Mouse (Mus musculus): ENCODE data around the gene Tex30. TPM values are rescaled to one million over a fixed set of nuclear protein-coding genes. Genes with fewer than 3 reads are reported as not detected.

Tex30 gene
- polyA plus RNA-seq, 1 experiment from 2014 or later = 47.6 TPM

DNA sequence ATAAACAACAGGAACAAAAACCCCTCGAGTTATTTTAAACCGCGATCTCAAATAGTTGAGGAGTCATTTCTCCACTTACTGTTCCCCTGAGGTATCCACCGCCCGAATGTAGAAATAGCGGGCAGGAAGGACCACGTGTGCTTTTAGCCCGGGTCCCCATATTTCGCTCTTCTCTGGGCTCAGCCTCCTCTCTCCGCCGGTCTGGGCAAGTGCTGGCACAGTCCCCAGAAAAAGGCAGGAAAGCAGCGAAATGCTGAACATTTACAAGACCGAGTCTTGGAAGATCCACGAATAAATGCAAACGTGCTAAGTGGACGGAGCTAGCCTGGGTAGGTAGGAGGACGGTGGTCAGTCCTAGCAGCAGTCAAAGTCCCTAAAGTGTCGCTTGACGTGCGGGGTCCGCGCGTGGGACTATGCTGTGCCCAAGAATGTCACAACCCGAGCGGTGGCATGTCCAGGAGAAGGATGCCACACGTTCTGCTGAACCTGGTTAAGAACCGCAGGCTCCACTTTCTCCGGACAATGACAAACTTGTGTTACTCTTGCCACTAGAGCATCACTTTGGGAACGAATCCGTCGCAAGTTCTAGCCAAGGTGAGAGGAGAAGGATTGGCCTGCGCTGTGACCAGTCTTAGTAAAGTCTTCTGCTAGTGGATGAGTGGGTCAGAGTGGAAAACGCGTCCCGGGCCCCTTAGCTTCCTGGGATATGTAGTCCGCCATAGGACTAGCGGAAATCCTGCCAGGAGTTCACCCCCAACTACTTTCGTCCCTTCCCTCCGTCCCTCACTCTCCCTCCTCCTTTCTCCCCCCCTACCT, 16.2 kb upstream of the Tex30 start, which contains the start of the genes Kdelc1 and Bivm:
Gene Kdelc1 (minus strand): TSS at position 570 of the 816 bp plus-strand sequence.
Gene Bivm (plus strand): TSS at position 719 of the 816 bp plus-strand sequence.
- peak within 1 kb of the TSS; percentile 62 for H3K4me3 ChIP-seq (ENCODE audit: low read depth, low read length)
- no peaks in the 10 kb centered on the region for H3K27me3 ChIP-seq (ENCODE audit: control insufficient read depth, insufficient read depth, low read length)
- ATAC-seq (ENCODE audit: low FRiP score, low TSS enrichment) (peak; percentile 98), DNase-seq (ENCODE audit: low spot score) (peak; percentile 90)
- peak within 1 kb of the TSS; percentile 94 for H3K27ac ChIP-seq (replicated peaks)
- TF ChIP-seq EP300 (optimal IDR thresholded peaks at IDR 0.05) = no peak
- TF ChIP-seq CTCF (IDR thresholded peaks at IDR 0.05; ENCODE audit: low read depth) = no peak
- H3K4me1 ChIP-seq (replicated peaks; ENCODE audit: control insufficient read depth, insufficient read depth) = peaks cover 3% of the 10 kb centered on the region; the same call in 1 of the 2 replicates
- peaks cover 4% of the 10 kb centered on the region for H3K36me3 ChIP-seq (ENCODE audit: control insufficient read depth, insufficient read depth, low read length)
- no peaks in the 10 kb centered on the region for H3K9me3 ChIP-seq (ENCODE audit: control insufficient read depth, low read length)
- WGBS = 1% methylated on average over 39 of the region's 39 CpGs
- H3K9ac ChIP-seq (ENCODE audit: low read length) = peak within 1 kb of the TSS; percentile 83
- H3K4me2 ChIP-seq (replicated peaks; ENCODE audit: low read depth) = peak within 1 kb of the TSS; percentile 83

DNA sequence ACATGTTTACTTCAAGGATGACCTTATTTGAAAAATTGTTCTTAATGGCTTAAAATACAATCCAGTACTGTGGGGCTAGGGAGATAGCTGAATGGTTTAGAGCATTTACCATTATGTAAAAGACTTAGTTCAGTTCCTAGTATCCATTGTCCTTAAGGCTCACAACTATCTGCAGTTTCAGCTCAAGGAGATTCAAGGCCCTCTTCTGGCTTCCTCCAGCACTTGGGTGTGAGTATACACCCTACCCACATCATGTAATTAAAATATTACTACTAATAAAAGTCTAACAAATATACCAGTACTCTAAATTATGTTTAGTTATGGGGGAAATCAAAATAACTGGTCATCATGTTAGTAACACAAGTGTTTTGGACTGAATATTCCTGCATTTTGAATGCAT, 15.3 kb upstream of the Tex30 start:
- Histone ChIP-seq H3K27me3 (ENCODE audit: control insufficient read depth, insufficient read depth, low read length) (no peaks in the 10 kb centered on the region), H3K36me3 (ENCODE audit: control insufficient read depth, insufficient read depth, low read length) (peaks cover 7% of the 10 kb centered on the region), H3K4me2 (replicated peaks; ENCODE audit: low read depth) (peak overlapping the region; percentile 83; the same call in 1 of the 2 replicates), H3K4me3 (ENCODE audit: low read depth, low read length) (no peak overlapping the region), H3K27ac (replicated peaks) (no peak overlapping the region), H3K9ac (ENCODE audit: low read length) (no peak overlapping the region), H3K9me3 (ENCODE audit: control insufficient read depth, low read length) (no peaks in the 10 kb centered on the region), H3K4me1 (replicated peaks; ENCODE audit: control insufficient read depth, insufficient read depth) (peaks cover 3% of the 10 kb centered on the region; the same call in 1 of the 2 replicates)
- no peak for DNase-seq (ENCODE audit: low spot score)
- TF ChIP-seq EP300 (optimal IDR thresholded peaks at IDR 0.05) (no peak), CTCF (IDR thresholded peaks at IDR 0.05; ENCODE audit: low read depth) (no peak)
- no peak for ATAC-seq (ENCODE audit: low FRiP score, low TSS enrichment)

DNA sequence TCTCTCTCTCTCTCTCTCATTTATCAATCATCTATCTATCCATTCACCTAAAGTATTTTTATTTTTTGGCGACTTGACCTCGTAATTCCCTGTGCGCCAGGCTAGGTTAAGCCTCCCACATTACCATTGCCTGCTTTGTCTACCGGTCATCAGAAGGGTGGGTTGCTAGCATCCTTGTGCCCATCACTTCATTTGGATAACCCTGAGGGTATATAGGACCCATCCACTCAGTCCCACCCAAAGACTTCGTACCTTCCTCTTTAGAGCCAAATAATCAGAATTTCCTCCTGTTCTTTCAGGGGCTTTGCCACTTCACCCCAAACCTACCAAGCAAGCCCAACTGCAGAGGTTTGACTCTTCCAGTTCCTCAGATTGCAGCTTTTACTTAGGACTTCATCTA, 698 bp upstream of the Tex30 start:
- H3K4me2 ChIP-seq (replicated peaks; ENCODE audit: low read depth) = peak overlapping the region; percentile 73
- 7% methylated on average over 5 of the region's 5 CpGs for WGBS
- no peak for TF ChIP-seq CTCF (IDR thresholded peaks at IDR 0.05; ENCODE audit: low read depth)
- no peak for TF ChIP-seq EP300 (optimal IDR thresholded peaks at IDR 0.05)
- no peaks in the 10 kb centered on the region for H3K27me3 ChIP-seq (ENCODE audit: control insufficient read depth, insufficient read depth, low read length)
- 0 out of 2 replicates have a peak, but pooled peaks cover under 1% of the 10 kb centered on the region for H3K36me3 ChIP-seq (ENCODE audit: control insufficient read depth, insufficient read depth, low read length)
- H3K27ac ChIP-seq (replicated peaks) = no peak overlapping the region
- ATAC-seq (ENCODE audit: low FRiP score, low TSS enrichment) = no peak
- H3K4me1 ChIP-seq (replicated peaks; ENCODE audit: control insufficient read depth, insufficient read depth) = no peaks in the 10 kb centered on the region
- H3K9me3 ChIP-seq (ENCODE audit: control insufficient read depth, low read length) = no peaks in the 10 kb centered on the region
- no peak for DNase-seq (ENCODE audit: low spot score)
- H3K4me3 ChIP-seq (ENCODE audit: low read depth, low read length) = no peak overlapping the region
- no peak overlapping the region for H3K9ac ChIP-seq (ENCODE audit: low read length)

DNA sequence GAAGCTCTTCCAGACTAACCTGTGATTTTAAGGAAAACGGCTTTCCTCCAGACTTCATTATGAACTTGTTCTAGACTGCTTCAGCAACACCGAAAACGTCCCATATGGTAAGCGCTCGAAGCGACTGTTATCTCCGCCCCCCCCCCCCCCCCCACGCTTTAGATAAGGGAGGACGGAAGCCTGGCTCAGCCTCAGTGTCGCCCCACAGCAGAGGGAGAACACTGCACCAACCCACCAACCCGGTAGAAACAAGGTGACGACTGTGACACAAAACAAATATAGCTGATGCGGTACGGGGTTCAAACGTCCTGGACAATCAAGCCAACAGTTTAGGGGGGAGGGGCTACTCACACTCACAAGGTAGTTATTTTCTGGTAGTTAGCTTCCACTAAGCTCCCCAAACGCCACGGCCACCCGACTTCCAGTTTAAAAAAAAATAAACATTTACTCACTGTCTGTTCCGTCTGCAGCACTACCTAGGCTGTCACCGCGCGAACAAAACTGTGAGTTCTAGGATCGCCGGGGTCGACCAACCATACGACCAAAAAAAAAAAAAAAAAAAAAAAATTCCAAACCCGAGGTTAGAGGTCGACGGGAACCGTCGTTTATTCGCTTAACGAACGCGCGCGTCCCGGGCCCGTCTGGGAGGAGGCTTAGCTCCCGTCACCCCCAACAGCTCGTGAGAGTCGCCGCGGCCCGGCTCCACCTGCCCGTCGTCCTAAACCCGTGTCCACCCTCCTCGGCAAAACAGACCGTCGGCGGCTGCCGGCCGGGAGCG, 604 bp downstream of the Tex30 start:
- ATAC-seq (ENCODE audit: low FRiP score, low TSS enrichment) (peak; percentile 86), DNase-seq (ENCODE audit: low spot score) (peak; percentile 74)
- H3K4me3 ChIP-seq (ENCODE audit: low read depth, low read length) = peak overlapping the region; percentile 61
- under 1% methylated on average over 53 of the region's 55 CpGs for WGBS
- peak overlapping the region; percentile 79 for H3K9ac ChIP-seq (ENCODE audit: low read length)
- peak overlapping the region; percentile 73 for H3K4me2 ChIP-seq (replicated peaks; ENCODE audit: low read depth)
- no peaks in the 10 kb centered on the region for H3K27me3 ChIP-seq (ENCODE audit: control insufficient read depth, insufficient read depth, low read length)
- H3K27ac ChIP-seq (replicated peaks) = peak overlapping the region; percentile 90
- no peaks in the 10 kb centered on the region for H3K36me3 ChIP-seq (ENCODE audit: control insufficient read depth, insufficient read depth, low read length)
- H3K4me1 ChIP-seq (replicated peaks; ENCODE audit: control insufficient read depth, insufficient read depth) = no peaks in the 10 kb centered on the region
- no peak for TF ChIP-seq EP300 (optimal IDR thresholded peaks at IDR 0.05)
- no peak; the same call in 1 of the 2 replicates for TF ChIP-seq CTCF (IDR thresholded peaks at IDR 0.05; ENCODE audit: low read depth)
- no peaks in the 10 kb centered on the region for H3K9me3 ChIP-seq (ENCODE audit: control insufficient read depth, low read length)

DNA sequence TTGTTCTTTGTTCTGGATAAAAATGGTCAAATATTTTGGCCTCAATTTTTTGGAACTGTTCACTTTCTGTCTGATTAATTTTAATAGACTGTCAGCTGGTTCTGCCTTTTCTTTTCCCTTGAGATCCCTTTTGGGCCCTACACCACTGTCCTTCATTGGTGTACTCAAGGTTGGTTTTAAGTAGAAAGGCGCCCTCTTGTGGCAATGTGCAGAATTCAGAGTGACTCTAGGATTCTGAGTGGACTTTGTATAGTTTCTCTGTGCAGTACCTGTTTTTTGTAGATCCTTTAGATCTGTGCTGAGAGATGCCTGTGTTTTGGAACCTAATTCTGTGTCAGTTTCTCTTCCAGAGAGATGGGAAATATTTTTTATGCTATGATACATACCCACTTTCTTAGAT, 37.6 kb downstream of the Tex30 start:
- no peak overlapping the region for H3K27ac ChIP-seq (replicated peaks)
- 4% methylated on average over 1 of the region's 1 CpGs for WGBS
- H3K27me3 ChIP-seq (ENCODE audit: control insufficient read depth, insufficient read depth, low read length) = no peaks in the 10 kb centered on the region
- ATAC-seq (ENCODE audit: low FRiP score, low TSS enrichment) (no peak), DNase-seq (ENCODE audit: low spot score) (peak; percentile 57)
- H3K9me3 ChIP-seq (ENCODE audit: control insufficient read depth, low read length) = no peaks in the 10 kb centered on the region
- H3K4me3 ChIP-seq (ENCODE audit: low read depth, low read length) = no peak overlapping the region
- no peak overlapping the region for H3K4me2 ChIP-seq (replicated peaks; ENCODE audit: low read depth)
- no peaks in the 10 kb centered on the region for H3K36me3 ChIP-seq (ENCODE audit: control insufficient read depth, insufficient read depth, low read length)
- no peaks in the 10 kb centered on the region for H3K4me1 ChIP-seq (replicated peaks; ENCODE audit: control insufficient read depth, insufficient read depth)
- no peak overlapping the region for H3K9ac ChIP-seq (ENCODE audit: low read length)
- TF ChIP-seq CTCF (IDR thresholded peaks at IDR 0.05; ENCODE audit: low read depth) = peak; percentile 78
- TF ChIP-seq EP300 (optimal IDR thresholded peaks at IDR 0.05) = no peak
